Mouse (Mus musculus) CD4-positive, CD25-positive, alpha-beta regulatory T cell, adult 9 weeks (primary cell): Measurements from ENCODE around the gene Rxfp2. TPM values are rescaled to one million over a fixed set of nuclear protein-coding genes. Genes with fewer than 3 reads are reported as not detected.

Experiments used
- polyA plus RNA-seq: library from polyadenylated mRNA; unstranded; fragments of 100-300 nt; shearing (Covaris generic); gene quantifications from one replicate; pipeline ENCODE4 v1.2.1, GENCODE M21; 2017

Gene Rxfp2
- not detected for polyA plus RNA-seq

GRCm38 (mm10) chr5:150018656-150019055 lies at the start of gene Rxfp2:
Gene Rxfp2 (plus strand): TSS chr5:150018675.

GRCm38 (mm10) chr5:150118455-150119241 lies 100.2 kb downstream of the Rxfp2 start, which contains the start of gene Fry:
Gene Fry (plus strand): TSS chr5:150118645.

Other genes starting within 250 kb of the Rxfp2 start
- gene Fry, start 100.0 kb downstream of the Rxfp2 start, polyA plus RNA-seq = 8.3 TPM